Mouse (Mus musculus): ENCODE measurements at regions not wholly inside any gene's neighbourhood (a gene's known extent, or its start where the extent isn't known, plus 50 kb on each side); places are given as distances from the start of the nearest gene placed in this dataset.

DNA sequence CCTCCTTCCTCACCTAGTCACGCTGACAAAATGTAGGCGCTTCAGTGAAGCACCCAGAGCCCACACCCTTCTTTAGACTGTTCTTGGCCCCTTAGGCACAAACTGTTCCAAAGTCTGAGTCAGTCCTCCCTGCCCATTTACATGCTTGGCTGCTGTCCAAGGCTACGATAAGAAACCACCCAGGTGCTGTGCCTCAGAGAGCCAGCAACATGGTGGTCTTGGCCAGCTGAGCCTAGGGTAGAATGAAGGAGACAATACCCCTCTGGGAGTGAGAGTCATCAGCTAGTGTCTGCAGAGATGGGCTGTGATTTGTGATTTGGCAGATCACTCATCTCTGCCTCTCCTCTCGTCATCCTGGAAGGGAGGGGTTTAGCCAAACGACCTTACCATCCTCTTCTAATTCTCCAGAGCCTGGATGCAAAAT, 197.2 kb downstream of the Tprg start:
- no peak for TF ChIP-seq POLR2A (IDR thresholded peaks at IDR 0.05; ENCODE audit: borderline replicate concordance, extremely low read depth, insufficient read depth, insufficient read length, poor library complexity, severe bottlenecking)
- no peak for TF ChIP-seq CTCF (IDR thresholded peaks at IDR 0.05; ENCODE audit: borderline replicate concordance, extremely low read depth, insufficient read depth, insufficient read length)
